Mouse (Mus musculus): ENCODE data around the gene Rps6ka5. TPM values are rescaled to one million over a fixed set of nuclear protein-coding genes. Genes with fewer than 3 reads are reported as not detected.

The Rps6ka5 gene
- polyA plus RNA-seq, 1 experiment from 2014 or later, result 4.5 TPM

- 12% methylated on average over 1 of the region's 1 CpGs for WGBS
- DNase-seq (peak; percentile 11), ATAC-seq (ENCODE audit: insufficient read depth) (no peak)
- Histone ChIP-seq H3K9me3 (ENCODE audit: low read depth, low read length) (no peaks in the 10 kb centered on the region), H3K4me1 (ENCODE audit: insufficient read depth) (no peaks in the 10 kb centered on the region), H3K27me3 (ENCODE audit: insufficient read depth, low read length) (no peaks in the 10 kb centered on the region), H3K27ac (ENCODE audit: low read depth) (no peak overlapping the region), H3K9ac (no peak overlapping the region), H3K4me3 (ENCODE audit: low read depth, low read length) (no peak overlapping the region), H3K36me3 (ENCODE audit: insufficient read depth) (no peaks in the 10 kb centered on the region), H3K4me2 (no peak overlapping the region)
- no peak for TF ChIP-seq CTCF (IDR thresholded peaks at IDR 0.05; ENCODE audit: low read depth)
Observed at GRCm38 (mm10) chr12:100710432-100710831, 16.4 kb downstream of the Rps6ka5 start.

DNA sequence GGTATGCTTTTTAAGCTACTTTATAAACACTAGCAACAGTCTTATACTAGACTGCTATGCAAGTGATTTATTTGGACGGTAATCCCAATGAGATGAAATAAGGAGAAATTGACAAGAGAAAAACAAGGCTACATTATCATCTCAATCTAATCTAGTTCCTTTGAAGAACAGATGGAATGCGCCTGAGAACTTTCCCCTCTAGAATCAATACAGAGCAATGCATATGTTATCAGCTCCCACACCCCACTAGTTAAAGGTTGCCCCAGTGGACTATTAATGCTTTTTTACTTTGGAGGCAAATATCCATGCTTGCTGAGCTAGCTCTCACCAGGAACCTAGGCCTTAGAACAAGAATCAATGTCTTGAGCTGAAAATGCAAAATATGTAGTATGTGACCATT is 19.5 kb downstream of the Rps6ka5 start:
- H3K4me3 ChIP-seq (ENCODE audit: low read depth, low read length), result no peak overlapping the region
- no peaks in the 10 kb centered on the region for H3K27me3 ChIP-seq (ENCODE audit: insufficient read depth, low read length)
- no peaks in the 10 kb centered on the region for H3K9me3 ChIP-seq (ENCODE audit: low read depth, low read length)
- H3K4me2 ChIP-seq, result no peak overlapping the region
- H3K9ac ChIP-seq, result no peak overlapping the region
- 88% methylated on average over 2 of the region's 2 CpGs for WGBS
- ATAC-seq (ENCODE audit: insufficient read depth) (no peak), DNase-seq (no peak)
- no peak overlapping the region for H3K27ac ChIP-seq (ENCODE audit: low read depth)
- no peaks in the 10 kb centered on the region for H3K36me3 ChIP-seq (ENCODE audit: insufficient read depth)
- TF ChIP-seq CTCF (IDR thresholded peaks at IDR 0.05; ENCODE audit: low read depth), result no peak
- no peaks in the 10 kb centered on the region for H3K4me1 ChIP-seq (ENCODE audit: insufficient read depth)

DNA sequence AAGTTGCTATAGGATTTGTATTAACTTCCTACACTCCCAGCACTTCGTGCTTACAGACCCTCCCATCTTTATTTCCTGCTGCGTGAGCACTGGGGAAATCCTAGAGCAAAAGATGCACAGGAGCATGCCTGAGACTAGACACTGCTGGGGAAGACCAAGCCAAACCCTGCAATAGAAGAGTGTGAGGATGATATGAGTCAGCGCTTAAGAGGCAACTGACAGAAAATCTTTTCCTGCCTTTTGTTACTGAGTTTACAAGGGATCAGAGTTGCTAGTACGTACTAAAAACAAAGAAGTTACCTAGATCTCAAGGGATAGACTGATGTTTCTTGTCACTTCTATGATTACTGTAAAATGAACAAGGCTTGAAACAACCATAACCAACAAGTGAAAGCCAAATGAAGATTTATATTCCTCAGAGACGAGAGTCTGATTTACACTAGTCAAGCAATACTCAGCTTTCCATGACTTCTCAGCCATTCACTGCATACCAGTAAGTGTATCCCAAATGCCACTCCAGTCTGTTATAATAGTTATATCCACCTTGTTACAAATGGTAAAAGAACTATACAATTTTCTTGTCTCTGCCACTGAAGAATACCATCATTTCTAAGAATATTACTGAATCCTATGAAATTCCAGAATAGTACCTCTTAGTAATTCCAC is 21.6 kb downstream of the Rps6ka5 start:
- ATAC-seq (ENCODE audit: insufficient read depth) (no peak), DNase-seq (no peak)
- WGBS, result 66% methylated on average over 5 of the region's 5 CpGs
- Histone ChIP-seq H3K4me1 (ENCODE audit: insufficient read depth) (no peaks in the 10 kb centered on the region), H3K36me3 (ENCODE audit: insufficient read depth) (no peaks in the 10 kb centered on the region), H3K27me3 (ENCODE audit: insufficient read depth, low read length) (no peaks in the 10 kb centered on the region), H3K9me3 (ENCODE audit: low read depth, low read length) (no peaks in the 10 kb centered on the region), H3K9ac (no peak overlapping the region), H3K4me2 (no peak overlapping the region), H3K4me3 (ENCODE audit: low read depth, low read length) (no peak overlapping the region), H3K27ac (ENCODE audit: low read depth) (no peak overlapping the region)
- no peak for TF ChIP-seq CTCF (IDR thresholded peaks at IDR 0.05; ENCODE audit: low read depth)

- DNase-seq, result no peak
- 97% methylated on average over 1 of the region's 1 CpGs for WGBS
- H3K27me3 ChIP-seq (ENCODE audit: insufficient read depth, low read length), result no peaks in the 10 kb centered on the region
- no peak for ATAC-seq (ENCODE audit: insufficient read depth)
- no peaks in the 10 kb centered on the region for H3K36me3 ChIP-seq (ENCODE audit: insufficient read depth)
- no peaks in the 10 kb centered on the region for H3K9me3 ChIP-seq (ENCODE audit: low read depth, low read length)
- no peak for TF ChIP-seq CTCF (IDR thresholded peaks at IDR 0.05; ENCODE audit: low read depth)
- H3K9ac ChIP-seq, result no peak overlapping the region
- H3K4me1 ChIP-seq (ENCODE audit: insufficient read depth), result no peaks in the 10 kb centered on the region
- H3K4me3 ChIP-seq (ENCODE audit: low read depth, low read length), result no peak overlapping the region
- H3K27ac ChIP-seq (ENCODE audit: low read depth), result no peak overlapping the region
- H3K4me2 ChIP-seq, result no peak overlapping the region
Observed at GRCm38 (mm10) chr12:100698019-100698418, 28.8 kb downstream of the Rps6ka5 start.

DNA sequence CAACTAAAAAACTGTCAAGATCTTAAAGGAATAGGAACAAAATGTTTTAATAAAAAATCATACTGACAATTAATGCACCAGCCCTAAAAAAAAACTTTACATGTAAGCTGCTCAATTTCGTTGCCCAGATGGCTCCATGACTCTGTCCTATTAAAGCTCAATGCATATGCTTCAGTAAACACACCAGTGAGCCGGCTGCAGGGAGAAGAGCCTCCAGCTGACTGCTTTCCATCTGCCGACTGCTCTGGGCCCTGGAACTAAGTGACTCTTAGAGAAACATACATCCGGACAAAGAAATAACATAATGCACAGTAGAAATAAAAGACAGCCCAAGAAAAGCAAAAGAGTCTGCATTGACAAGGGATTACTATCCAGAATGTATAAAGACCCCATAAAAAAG is 30.2 kb downstream of the Rps6ka5 start:
- H3K4me1 ChIP-seq (ENCODE audit: insufficient read depth), result no peaks in the 10 kb centered on the region
- no peak overlapping the region for H3K4me2 ChIP-seq
- no peaks in the 10 kb centered on the region for H3K27me3 ChIP-seq (ENCODE audit: insufficient read depth, low read length)
- 20% methylated on average over 4 of the region's 4 CpGs for WGBS
- no peak overlapping the region for H3K27ac ChIP-seq (ENCODE audit: low read depth)
- H3K9me3 ChIP-seq (ENCODE audit: low read depth, low read length), result no peaks in the 10 kb centered on the region
- H3K4me3 ChIP-seq (ENCODE audit: low read depth, low read length), result no peak overlapping the region
- ATAC-seq (ENCODE audit: insufficient read depth) (no peak), DNase-seq (peak; percentile 4)
- no peak for TF ChIP-seq CTCF (IDR thresholded peaks at IDR 0.05; ENCODE audit: low read depth)
- no peaks in the 10 kb centered on the region for H3K36me3 ChIP-seq (ENCODE audit: insufficient read depth)
- H3K9ac ChIP-seq, result no peak overlapping the region

- Histone ChIP-seq H3K4me2 (no peak overlapping the region), H3K27me3 (ENCODE audit: insufficient read depth, low read length) (no peaks in the 10 kb centered on the region), H3K4me3 (ENCODE audit: low read depth, low read length) (no peak overlapping the region), H3K36me3 (ENCODE audit: insufficient read depth) (no peaks in the 10 kb centered on the region), H3K9ac (no peak overlapping the region), H3K9me3 (ENCODE audit: low read depth, low read length) (no peaks in the 10 kb centered on the region), H3K27ac (ENCODE audit: low read depth) (no peak overlapping the region), H3K4me1 (ENCODE audit: insufficient read depth) (no peaks in the 10 kb centered on the region)
- WGBS, result 78% methylated on average over 3 of the region's 3 CpGs
- no peak for TF ChIP-seq CTCF (IDR thresholded peaks at IDR 0.05; ENCODE audit: low read depth)
- DNase-seq (no peak), ATAC-seq (ENCODE audit: insufficient read depth) (no peak)
Observed at GRCm38 (mm10) chr12:100695252-100695651, 31.5 kb downstream of the Rps6ka5 start.

DNA sequence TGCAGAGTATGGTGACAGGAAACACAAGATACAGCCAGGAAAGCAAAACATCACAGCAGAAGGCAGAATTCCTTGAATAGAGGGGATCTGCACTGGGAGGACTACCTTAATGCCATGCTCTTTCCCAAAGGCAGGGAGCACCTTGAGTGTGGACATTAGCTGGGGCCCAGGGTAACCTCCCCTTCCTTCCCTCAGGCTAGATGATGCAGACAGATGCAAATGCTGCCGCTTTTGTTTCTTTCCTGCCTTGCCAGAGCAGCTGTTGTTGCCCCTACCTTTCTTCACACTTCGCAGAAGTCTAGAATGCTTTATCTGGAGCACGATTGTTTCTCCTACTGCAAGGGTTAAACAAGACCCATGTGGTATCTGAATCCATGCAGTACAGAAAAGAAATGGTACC is 34.6 kb downstream of the Rps6ka5 start:
- ATAC-seq (ENCODE audit: insufficient read depth), result no peak
- 58% methylated on average over 3 of the region's 3 CpGs for WGBS

More for the DNA sequence above, 34.6 kb downstream of the Rps6ka5 start:
- Histone ChIP-seq H3K27ac (ENCODE audit: low read depth) (no peak overlapping the region), H3K4me3 (ENCODE audit: low read depth, low read length) (no peak overlapping the region), H3K36me3 (ENCODE audit: insufficient read depth) (no peaks in the 10 kb centered on the region), H3K27me3 (ENCODE audit: insufficient read depth, low read length) (no peaks in the 10 kb centered on the region), H3K9ac (no peak overlapping the region), H3K4me1 (ENCODE audit: insufficient read depth) (no peaks in the 10 kb centered on the region), H3K4me2 (no peak overlapping the region), H3K9me3 (ENCODE audit: low read depth, low read length) (no peaks in the 10 kb centered on the region)
- no peak for DNase-seq
- TF ChIP-seq CTCF (IDR thresholded peaks at IDR 0.05; ENCODE audit: low read depth), result no peak

All from lung, embryonic 14.5 days (tissue).